In the genomic region with DNA sequence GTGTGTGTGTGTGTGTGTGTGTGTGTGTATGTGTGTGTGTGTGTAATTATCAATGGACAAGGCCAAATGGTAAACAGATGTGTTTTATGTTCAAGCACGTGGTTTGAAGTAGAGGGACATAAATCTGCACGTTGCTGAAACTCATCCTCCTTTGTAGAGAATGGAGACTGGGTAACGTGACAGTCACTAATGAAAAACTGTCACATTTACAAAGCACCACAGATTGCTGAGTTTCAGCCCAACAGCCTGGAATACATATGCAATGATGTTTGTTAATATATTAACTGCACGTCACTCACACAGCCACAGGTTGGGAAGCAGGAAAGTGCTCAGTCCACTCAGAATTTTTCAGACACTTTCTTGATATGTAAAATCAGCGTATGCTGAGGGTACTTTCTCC, we compare ENCODE assay signal across 9 mouse cellular contexts. TPM values are rescaled to one million over a fixed set of nuclear protein-coding genes. Genes with fewer than 3 reads are reported as not detected.
DNase-seq lines count a peak whose midpoint lies in the region; ATAC-seq lines count a peak whose summit lies in the region.
"Had no signal": no experiment of that assay in that cellular context is flagged by ENCODE, and none has a peak within 500 bp of the region (broad histone marks: within the 10 kb centered on the region; RNA-seq: fewer than 3 reads in every experiment).

No protein-coding gene starts in this region.

- WGBS in forebrain, embryonic 10.5 days: 44% methylated on average over 5 of the region's 5 CpGs
- WGBS in forebrain, embryonic 15.5 days: 18% methylated on average over 5 of the region's 5 CpGs
- 30% methylated on average over 5 of the region's 5 CpGs for WGBS in hindbrain, embryonic 16.5 days
- WGBS in neural tube, embryonic 12.5 days: 25% methylated on average over 5 of the region's 5 CpGs

- H3K27ac ChIP-seq in forebrain, embryonic 10.5 days: no peak overlapping the region
- H3K27ac ChIP-seq in forebrain, embryonic 15.5 days (replicated peaks): no peak overlapping the region
- H3K27ac ChIP-seq in hindbrain, embryonic 16.5 days (ENCODE audit: low read depth, low read length): no peak overlapping the region
- no peak overlapping the region for H3K27ac ChIP-seq in neural tube, embryonic 12.5 days
- H3K27ac ChIP-seq: kidney, embryonic 15.5 days had no signal

- peaks cover 13% of the 10 kb centered on the region for H3K4me1 ChIP-seq in forebrain, embryonic 10.5 days
- peaks cover 24% of the 10 kb centered on the region for H3K4me1 ChIP-seq in forebrain, embryonic 15.5 days
- peaks cover 7% of the 10 kb centered on the region for H3K4me1 ChIP-seq in hindbrain, embryonic 16.5 days (ENCODE audit: control insufficient read depth, insufficient read depth, low read depth, low read length)
- peaks cover 4% of the 10 kb centered on the region for H3K4me1 ChIP-seq in neural tube, embryonic 12.5 days

- peak overlapping the region; percentile 31; the same call in 1 of the 2 replicates for H3K4me3 ChIP-seq in forebrain, embryonic 10.5 days
- H3K4me3 ChIP-seq in forebrain, embryonic 15.5 days: peak overlapping the region; percentile 33
- peak overlapping the region; percentile 38 for H3K4me3 ChIP-seq in hindbrain, embryonic 16.5 days (ENCODE audit: low read length)
- H3K4me3 ChIP-seq in neural tube, embryonic 12.5 days: no peak overlapping the region
- H3K4me3 ChIP-seq: kidney, embryonic 15.5 days had no signal

- H3K9ac ChIP-seq in forebrain, embryonic 15.5 days (replicated peaks): 0 out of 2 replicates have a peak overlapping the region, but pooled peaks have one; percentile 25
- no peak overlapping the region for H3K9ac ChIP-seq in hindbrain, embryonic 16.5 days (ENCODE audit: low read depth, low read length)
- no peak overlapping the region for H3K9ac ChIP-seq in neural tube, embryonic 12.5 days
- H3K9ac ChIP-seq: kidney, embryonic 15.5 days had no signal

- H3K36me3 ChIP-seq in forebrain, embryonic 10.5 days (replicated peaks): no peaks in the 10 kb centered on the region
- no peaks in the 10 kb centered on the region for H3K36me3 ChIP-seq in forebrain, embryonic 15.5 days
- H3K36me3 ChIP-seq in hindbrain, embryonic 16.5 days (ENCODE audit: control insufficient read depth, insufficient read depth, low read length): no peaks in the 10 kb centered on the region
- no peaks in the 10 kb centered on the region for H3K36me3 ChIP-seq in neural tube, embryonic 12.5 days
- H3K36me3 ChIP-seq: kidney, embryonic 15.5 days had no signal

- ATAC-seq in forebrain, embryonic 15.5 days (replicated peaks): peak; percentile 70
- no peak for ATAC-seq in hindbrain, embryonic 16.5 days
- ATAC-seq in neural tube, embryonic 12.5 days (ENCODE audit: low FRiP score, low read depth): no peak

- DNase-seq in forebrain, embryonic 10.5 days (ENCODE audit: extremely low spot score, low spot score): no peak
- DNase-seq in thymus, postnatal 36 days: no peak
- DNase-seq in cerebellum, adult 9-11 months: no peak
- DNase-seq in thymus, postnatal 0 days (ENCODE audit: low spot score): no peak

- no peaks in the 10 kb centered on the region for H3K9me3 ChIP-seq in forebrain, embryonic 10.5 days
- H3K9me3 ChIP-seq in forebrain, embryonic 15.5 days: no peaks in the 10 kb centered on the region
- H3K9me3 ChIP-seq in hindbrain, embryonic 16.5 days (ENCODE audit: control insufficient read depth, low read length): no peaks in the 10 kb centered on the region
- H3K9me3 ChIP-seq in neural tube, embryonic 12.5 days: no peaks in the 10 kb centered on the region
- H3K9me3 ChIP-seq: kidney, embryonic 15.5 days had no signal

- H3K27me3 ChIP-seq in forebrain, embryonic 10.5 days (ENCODE audit: poor library complexity, severe bottlenecking): peaks cover 45% of the 10 kb centered on the region
- H3K27me3 ChIP-seq in forebrain, embryonic 15.5 days: peaks cover 23% of the 10 kb centered on the region
- H3K27me3 ChIP-seq in hindbrain, embryonic 16.5 days (replicated peaks; ENCODE audit: control insufficient read depth, insufficient read depth, low read length): peaks cover 2% of the 10 kb centered on the region; the same call in 1 of the 2 replicates
- H3K27me3 ChIP-seq in neural tube, embryonic 12.5 days (replicated peaks): peaks cover 13% of the 10 kb centered on the region

- H3K4me2 ChIP-seq in forebrain, embryonic 15.5 days (replicated peaks): peak overlapping the region; percentile 56
- H3K4me2 ChIP-seq in hindbrain, embryonic 16.5 days (ENCODE audit: low read length): peak overlapping the region; percentile 84
- peak overlapping the region; percentile 59 for H3K4me2 ChIP-seq in neural tube, embryonic 12.5 days (replicated peaks)

RNA-seq across cellular contexts. Expression of a gene that starts 0.6 kb away (rescaled TPM):
- 0.21 TPM in 1 of 2 replicates, not detected in the other for polyA plus RNA-seq in forebrain, embryonic 10.5 days (2016; fragmentation: Nextera tagmentation; extraction: Ambion mirVana)
- 1.6 and 3.9 TPM in 2 replicates for polyA plus RNA-seq in forebrain, embryonic 15.5 days (2015; fragmentation: Nextera tagmentation; extraction: Ambion mirVana)
- 0.68 and 1.7 TPM in 2 replicates for polyA plus RNA-seq in hindbrain, embryonic 16.5 days (2015; fragmentation: Nextera tagmentation; extraction: Ambion mirVana)
- 0.50 and 0.79 TPM in 2 replicates for polyA plus RNA-seq in neural tube, embryonic 12.5 days (2016; fragmentation: Nextera tagmentation; extraction: Ambion mirVana)
- polyA plus RNA-seq in thymus, postnatal 0 days (2015; fragmentation: Nextera tagmentation; extraction: Ambion mirVana): 0.44 and 0.50 TPM in 2 replicates
- polyA plus RNA-seq: heart, embryonic 16.5 days had no signal

RNA-seq across cellular contexts. Expression of a gene that starts 56.2 kb away (rescaled TPM):
- polyA plus RNA-seq in forebrain, embryonic 10.5 days (2016; fragmentation: Nextera tagmentation; extraction: Ambion mirVana): not detected in 2 replicates
- polyA plus RNA-seq in forebrain, embryonic 15.5 days (2015; fragmentation: Nextera tagmentation; extraction: Ambion mirVana): not detected in 2 replicates
- not detected in 2 replicates for polyA plus RNA-seq in hindbrain, embryonic 16.5 days (2015; fragmentation: Nextera tagmentation; extraction: Ambion mirVana)
- polyA plus RNA-seq in neural tube, embryonic 12.5 days (2016; fragmentation: Nextera tagmentation; extraction: Ambion mirVana): not detected in 2 replicates
- polyA plus RNA-seq in thymus, postnatal 0 days (2015; fragmentation: Nextera tagmentation; extraction: Ambion mirVana): not detected in 2 replicates
- polyA plus RNA-seq: heart, embryonic 16.5 days; kidney, embryonic 15.5 days had no signal

RNA-seq across cellular contexts. Expression of a gene that starts 56.5 kb away (rescaled TPM):
- not detected in 2 replicates for polyA plus RNA-seq in forebrain, embryonic 10.5 days (2016; fragmentation: Nextera tagmentation; extraction: Ambion mirVana)
- polyA plus RNA-seq in forebrain, embryonic 15.5 days (2015; fragmentation: Nextera tagmentation; extraction: Ambion mirVana): not detected in 2 replicates
- polyA plus RNA-seq in hindbrain, embryonic 16.5 days (2015; fragmentation: Nextera tagmentation; extraction: Ambion mirVana): not detected in 2 replicates
- not detected in 2 replicates for polyA plus RNA-seq in neural tube, embryonic 12.5 days (2016; fragmentation: Nextera tagmentation; extraction: Ambion mirVana)
- not detected in 2 replicates for polyA plus RNA-seq in thymus, postnatal 0 days (2015; fragmentation: Nextera tagmentation; extraction: Ambion mirVana)
- polyA plus RNA-seq: heart, embryonic 16.5 days; kidney, embryonic 15.5 days had no signal
